Mouse (Mus musculus) heart, embryonic 16.5 days (tissue): ENCODE measurements around the gene Lhx4. TPM values are rescaled to one million over a fixed set of nuclear protein-coding genes. Genes with fewer than 3 reads are reported as not detected.

Experiments used
- ATAC-seq: fragments of 200-750 bp; cut with Nextera tagmentation; replicated peaks from 2 replicates; pipeline ENCODE4 v1.8.0; 2017; ENCODE audit warnings: moderate number of reproducible peaks; ENCODE audit not compliant: insufficient read depth, low FRiP score; ENCODE audit errors: extremely low read depth
- H3K27ac ChIP-seq: fragments of 300-500 bp; sonication (generic); 2 replicates; pipeline ENCODE4 v1.5.1; 2014; ENCODE audit warnings: mild to moderate bottlenecking, low read length, control low read depth, moderate library complexity
- H3K27me3 ChIP-seq: fragments of 300-500 bp; sonication (generic); 2 replicates; pipeline ENCODE4 v1.6.1; 2014; ENCODE audit warnings: low read length, mixed read lengths; ENCODE audit not compliant: control insufficient read depth, insufficient read depth
- H3K36me3 ChIP-seq: fragments of 300-500 bp; sonication (generic); 2 replicates; pipeline ENCODE4 v1.6.1; 2014; ENCODE audit not compliant: control insufficient read depth, insufficient read depth
- H3K4me1 ChIP-seq: fragments of 300-500 bp; sonication (generic); 2 replicates; pipeline ENCODE4 v1.6.1; 2014; ENCODE audit warnings: low read length, mixed read lengths; ENCODE audit not compliant: control insufficient read depth, insufficient read depth
- H3K4me2 ChIP-seq: fragments of 300-500 bp; sonication (generic); 2 replicates; pipeline ENCODE4 v1.6.1; 2014; ENCODE audit warnings: low read depth, mild to moderate bottlenecking, control low read depth, low read length
- H3K4me3 ChIP-seq: fragments of 300-500 bp; sonication (generic); 2 replicates; pipeline ENCODE4 v1.5.1; 2014; ENCODE audit warnings: mild to moderate bottlenecking, control low read depth, low read length
- H3K9ac ChIP-seq: fragments of 300-500 bp; sonication (generic); 2 replicates; pipeline ENCODE4 v1.6.1; 2014; ENCODE audit warnings: low read length, control low read depth
- H3K9me3 ChIP-seq: fragments of 300-500 bp; sonication (generic); replicated peaks from 2 replicates; pipeline ENCODE4 v1.6.1; 2016; ENCODE audit warnings: low read length; ENCODE audit not compliant: control insufficient read depth
- WGBS: fragments of 180-500 bp; shearing (Covaris S2); extraction: QIAGEN DNeasy Blood & Tissue Kit; methylation state at CpG from one replicate; pipeline ENCODE4 v1.1.7; 2014; 5-methylcytosine and 5-hydroxymethylcytosine counted together
- polyA plus RNA-seq: library from polyadenylated mRNA; unstranded; fragments of >200 nt; fragmentation: Nextera tagmentation; extraction: Ambion mirVana; gene quantifications from 2 replicates; pipeline ENCODE4 v1.2.1, GENCODE M21; 2015

Lhx4 gene
- polyA plus RNA-seq, 1 experiment from 2014 or later, result not detected

- no peaks in the 10 kb centered on the region for H3K4me1 ChIP-seq
- peaks cover 34% of the 10 kb centered on the region for H3K27me3 ChIP-seq
- H3K27ac ChIP-seq, result no peak overlapping the region
- H3K36me3 ChIP-seq, result no peaks in the 10 kb centered on the region
- ATAC-seq, result no peak
- H3K9me3 ChIP-seq, result no peaks in the 10 kb centered on the region
- no peak overlapping the region for H3K4me2 ChIP-seq
- no peak overlapping the region for H3K4me3 ChIP-seq
- H3K9ac ChIP-seq, result no peak overlapping the region
- 48% methylated on average over 8 of the region's 8 CpGs for WGBS
Measured at GRCm38 (mm10) chr1:155721443-155721842, 30.0 kb downstream of the Lhx4 start.

DNA sequence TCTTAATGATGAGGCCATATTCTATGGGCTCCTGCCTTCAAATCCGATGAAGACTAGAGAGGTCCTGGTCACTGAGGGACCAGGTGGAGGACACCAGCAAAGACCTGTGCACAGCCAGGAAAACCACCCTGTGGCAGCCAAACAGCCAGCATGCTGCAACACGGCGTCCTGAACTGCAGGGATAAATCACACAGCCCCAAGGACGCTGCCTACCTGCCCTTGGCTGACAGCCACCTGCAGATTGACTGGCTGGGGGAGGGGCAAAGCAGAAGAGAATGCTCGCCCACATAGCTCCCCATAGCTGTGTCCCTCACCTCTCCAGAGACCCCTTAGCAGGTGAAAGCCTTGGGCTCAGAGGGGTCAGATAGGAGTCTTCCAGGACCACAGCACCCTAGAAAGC, 31.5 kb downstream of the Lhx4 start:
- H3K9me3 ChIP-seq, result no peaks in the 10 kb centered on the region
- 39% methylated on average over 5 of the region's 5 CpGs for WGBS
- H3K27me3 ChIP-seq, result peaks cover 34% of the 10 kb centered on the region

DNA sequence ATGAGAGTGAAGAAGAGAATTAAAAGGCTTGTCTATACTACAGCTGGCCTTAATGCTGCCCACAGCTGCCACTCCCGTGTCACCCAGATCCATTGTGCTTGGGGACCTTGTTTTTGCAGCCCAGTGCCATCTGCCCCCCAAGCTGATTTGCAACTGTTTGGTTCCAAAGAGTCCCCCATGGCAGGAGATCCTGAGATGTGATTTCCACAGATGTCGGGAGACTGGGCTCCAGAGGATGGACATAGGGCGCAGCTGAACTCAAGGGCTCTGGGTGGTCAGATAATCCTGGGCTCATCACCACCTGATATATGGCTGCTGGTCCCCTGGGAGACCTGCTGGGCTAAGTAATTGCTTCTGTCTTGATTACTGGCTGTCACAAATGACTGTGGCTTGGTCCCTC, 32.6 kb downstream of the Lhx4 start:
- Histone ChIP-seq H3K27ac (no peak overlapping the region), H3K4me3 (no peak overlapping the region), H3K9me3 (no peaks in the 10 kb centered on the region), H3K4me1 (no peaks in the 10 kb centered on the region), H3K27me3 (peaks cover 26% of the 10 kb centered on the region), H3K9ac (no peak overlapping the region), H3K4me2 (no peak overlapping the region), H3K36me3 (no peaks in the 10 kb centered on the region)
- ATAC-seq, result no peak
- 71% methylated on average over 3 of the region's 3 CpGs for WGBS

More for the DNA sequence above, 31.5 kb downstream of the Lhx4 start:
- H3K4me3 ChIP-seq, result no peak overlapping the region
- H3K9ac ChIP-seq, result no peak overlapping the region
- no peak overlapping the region for H3K4me2 ChIP-seq
- H3K4me1 ChIP-seq, result no peaks in the 10 kb centered on the region
- ATAC-seq, result no peak
- H3K36me3 ChIP-seq, result no peaks in the 10 kb centered on the region
- no peak overlapping the region for H3K27ac ChIP-seq

GRCm38 (mm10) chr1:155717301-155717700, 34.2 kb downstream of the Lhx4 start:
- no peaks in the 10 kb centered on the region for H3K9me3 ChIP-seq
- H3K4me1 ChIP-seq, result no peaks in the 10 kb centered on the region
- peaks cover 14% of the 10 kb centered on the region for H3K27me3 ChIP-seq
- no peak overlapping the region for H3K9ac ChIP-seq
- no peaks in the 10 kb centered on the region for H3K36me3 ChIP-seq
- no peak overlapping the region for H3K4me2 ChIP-seq
- no peak for ATAC-seq
- no peak overlapping the region for H3K27ac ChIP-seq
- H3K4me3 ChIP-seq, result no peak overlapping the region
- WGBS, result 91% methylated on average over 12 of the region's 12 CpGs

DNA sequence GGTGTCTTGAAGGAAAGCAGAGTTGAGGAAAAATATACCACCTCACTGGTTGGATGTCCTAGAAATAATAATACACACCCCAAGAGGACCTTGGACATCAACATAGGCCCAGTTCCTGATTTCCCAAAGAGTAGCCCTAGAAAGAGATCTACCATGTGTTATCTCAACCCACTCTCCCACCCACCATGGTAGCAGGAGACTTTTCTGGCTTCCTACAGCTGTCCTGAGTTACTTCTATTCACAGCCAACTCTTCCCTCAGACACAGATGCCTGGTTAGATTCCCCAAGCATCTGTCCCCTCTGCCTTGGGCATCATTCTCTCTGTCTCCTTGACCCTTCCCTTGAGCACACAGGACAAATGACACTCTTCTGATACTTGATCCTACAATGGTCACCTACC, 36.1 kb downstream of the Lhx4 start:
- Histone ChIP-seq H3K27ac (no peak overlapping the region), H3K4me1 (no peaks in the 10 kb centered on the region), H3K9me3 (no peaks in the 10 kb centered on the region), H3K4me3 (no peak overlapping the region), H3K36me3 (no peaks in the 10 kb centered on the region), H3K27me3 (peaks cover 4% of the 10 kb centered on the region; the same call in 1 of the 2 replicates), H3K9ac (no peak overlapping the region), H3K4me2 (no peak overlapping the region)
- ATAC-seq, result no peak

GRCm38 (mm10) chr1:155713306-155713705, 38.2 kb downstream of the Lhx4 start:
- Histone ChIP-seq H3K27me3 (no peaks in the 10 kb centered on the region), H3K4me3 (no peak overlapping the region), H3K4me2 (no peak overlapping the region), H3K9me3 (no peaks in the 10 kb centered on the region), H3K36me3 (no peaks in the 10 kb centered on the region), H3K27ac (no peak overlapping the region), H3K4me1 (no peaks in the 10 kb centered on the region), H3K9ac (no peak overlapping the region)
- no peak for ATAC-seq
- WGBS, result 48% methylated on average over 2 of the region's 2 CpGs

DNA sequence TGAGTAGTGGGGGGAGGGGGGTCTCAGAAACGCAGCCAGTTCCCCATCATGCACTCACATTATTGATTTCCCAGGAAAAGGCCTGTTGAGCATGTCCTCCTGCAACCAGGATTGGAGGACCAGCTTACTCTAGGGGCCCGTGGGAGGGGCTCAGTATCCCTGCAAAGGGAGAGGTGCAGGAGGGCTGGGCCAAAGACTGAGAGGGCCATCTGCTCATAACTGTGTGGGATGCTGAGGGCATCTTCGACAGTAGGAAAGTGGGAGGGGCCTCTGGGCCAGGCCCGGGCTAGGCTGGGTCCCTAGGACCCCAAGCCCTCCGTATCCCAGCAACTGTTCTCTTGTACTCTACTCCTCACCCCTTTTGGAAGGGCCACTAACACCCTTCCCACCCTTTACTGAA, 47.3 kb downstream of the Lhx4 start:
- Histone ChIP-seq H3K27ac (no peak overlapping the region), H3K36me3 (no peaks in the 10 kb centered on the region), H3K27me3 (no peaks in the 10 kb centered on the region), H3K4me2 (no peak overlapping the region), H3K4me1 (peaks cover 2% of the 10 kb centered on the region; the same call in 1 of the 2 replicates), H3K9me3 (no peaks in the 10 kb centered on the region), H3K4me3 (no peak overlapping the region), H3K9ac (no peak overlapping the region)
- WGBS, result 52% methylated on average over 5 of the region's 5 CpGs
- ATAC-seq, result no peak

GRCm38 (mm10) chr1:155703191-155703680, 48.2 kb downstream of the Lhx4 start:
- ATAC-seq, result no peak
- no peaks in the 10 kb centered on the region for H3K9me3 ChIP-seq
- H3K4me2 ChIP-seq, result no peak overlapping the region
- WGBS, result 86% methylated on average over 5 of the region's 5 CpGs
- H3K9ac ChIP-seq, result no peak overlapping the region
- no peak overlapping the region for H3K27ac ChIP-seq
- no peaks in the 10 kb centered on the region for H3K36me3 ChIP-seq
- H3K4me3 ChIP-seq, result no peak overlapping the region
- peaks cover 2% of the 10 kb centered on the region; the same call in 1 of the 2 replicates for H3K4me1 ChIP-seq
- no peaks in the 10 kb centered on the region for H3K27me3 ChIP-seq

DNA sequence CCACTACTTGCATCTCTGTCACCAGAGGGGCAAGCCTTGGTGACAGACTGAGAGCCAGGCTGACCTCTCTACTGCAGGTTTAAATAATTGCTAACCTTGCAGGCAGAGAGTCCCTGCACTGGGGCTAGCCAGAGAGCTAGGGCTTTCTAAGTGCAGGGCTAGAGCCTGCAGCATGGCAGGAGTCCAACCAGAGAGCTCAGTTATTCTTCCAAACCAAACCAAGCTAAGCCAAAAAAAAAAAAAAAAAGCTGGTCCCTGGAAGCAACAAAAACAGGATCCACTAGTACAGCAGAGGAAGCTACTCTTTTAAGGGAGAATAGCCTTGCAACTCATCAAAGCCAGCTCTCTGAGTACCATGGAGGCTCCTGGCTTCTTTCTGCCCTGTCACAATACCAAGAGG, 50.6 kb downstream of the Lhx4 start:
- Histone ChIP-seq H3K9me3 (no peaks in the 10 kb centered on the region), H3K4me1 (peaks cover 4% of the 10 kb centered on the region), H3K27ac (no peak overlapping the region), H3K27me3 (no peaks in the 10 kb centered on the region), H3K36me3 (no peaks in the 10 kb centered on the region), H3K9ac (no peak overlapping the region), H3K4me2 (no peak overlapping the region), H3K4me3 (no peak overlapping the region)
- ATAC-seq, result no peak
